Mouse (Mus musculus): ENCODE data around the gene Arid1b. TPM values are rescaled to one million over a fixed set of nuclear protein-coding genes. Genes with fewer than 3 reads are reported as not detected.
A peak's percentile ranks its signal among the peaks of the same experiment; 100 is the strongest.
"Not testable (repeated sequence)": the region's sequence is repeated elsewhere in the genome, so short reads cannot be mapped to it uniquely, and the experiment has no call there.

Arid1b gene
- polyA plus RNA-seq, 1 experiment from 2014 or later: 5.0 TPM

DNA sequence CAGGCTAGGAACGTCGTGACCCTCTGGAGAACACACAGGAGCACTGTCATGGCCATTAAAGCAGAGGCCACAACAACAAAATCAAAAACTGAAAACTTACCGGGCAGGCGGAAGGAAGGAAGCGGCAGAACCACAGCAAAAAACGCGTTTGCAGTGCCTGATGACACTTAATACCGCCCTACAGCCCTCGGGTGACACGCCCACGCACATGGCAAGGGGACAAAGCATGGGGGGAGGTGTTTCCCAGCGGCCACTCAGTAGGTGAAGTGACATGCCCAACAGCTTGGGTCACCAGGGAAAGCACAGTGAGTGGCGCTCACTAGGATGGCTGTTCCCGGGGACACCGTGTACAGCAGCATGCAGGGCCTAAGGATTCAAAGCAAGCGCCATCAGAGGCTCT lies 97.4 kb downstream of the Arid1b start:
- Histone ChIP-seq H3K9me3 (replicated peaks) (no peaks in the 10 kb centered on the region), H3K4me1 (replicated peaks) (peaks cover 28% of the 10 kb centered on the region), H3K27me3 (no peaks in the 10 kb centered on the region), H3K4me3 (no peak overlapping the region), H3K9ac (no peak overlapping the region), H3K36me3 (no peaks in the 10 kb centered on the region), H3K27ac (no peak overlapping the region), H3K4me2 (no peak overlapping the region)
- no peak for ATAC-seq (replicated peaks; ENCODE audit: insufficient number of reproducible peaks, insufficient read depth, low FRiP score, low read depth)
- 80% methylated on average over 16 of the region's 16 CpGs for WGBS

DNA sequence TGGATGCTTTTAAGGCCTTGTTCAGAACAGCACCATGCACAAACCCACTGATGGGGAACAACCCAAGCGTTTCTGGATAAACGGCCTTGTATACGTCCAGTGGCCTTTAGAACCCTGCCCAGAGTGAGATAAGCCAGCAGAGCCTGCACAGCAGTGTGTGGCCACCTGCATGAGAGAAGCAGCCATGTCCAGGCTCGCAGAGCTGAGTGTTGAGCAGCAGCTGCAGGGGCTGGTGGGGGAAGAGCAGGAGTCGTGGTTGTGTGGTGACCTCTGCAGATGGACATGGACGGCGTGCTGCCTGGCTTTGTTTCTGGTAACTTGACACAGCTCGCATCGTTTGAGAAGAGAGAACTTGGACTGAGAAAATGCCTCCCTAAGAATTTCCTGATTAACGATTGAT lies 97.8 kb downstream of the Arid1b start:
- peak; percentile 38; the same call in 1 of the 2 replicates for ATAC-seq (replicated peaks; ENCODE audit: insufficient number of reproducible peaks, insufficient read depth, low FRiP score, low read depth)

DNA sequence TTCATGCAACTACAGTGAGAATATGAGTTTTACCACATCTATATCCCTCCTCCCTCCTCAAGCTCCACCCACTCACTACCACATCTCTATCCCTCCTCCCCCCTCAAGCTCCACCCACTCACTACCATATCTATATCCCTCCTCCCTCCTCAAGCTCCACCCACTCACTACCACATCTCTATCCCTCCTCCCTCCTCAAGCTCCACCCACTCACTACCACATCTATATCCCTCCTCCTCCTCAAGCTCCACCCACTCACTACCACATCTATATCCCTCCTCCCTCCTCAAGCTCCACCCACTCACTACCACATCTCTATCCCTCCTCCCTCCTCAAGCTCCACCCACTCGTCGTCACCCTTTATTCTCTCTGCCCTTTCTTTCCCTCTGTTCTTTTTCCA lies 99.2 kb downstream of the Arid1b start:
- H3K9me3 ChIP-seq (replicated peaks); H3K9ac ChIP-seq; H3K36me3 ChIP-seq; H3K4me3 ChIP-seq; H3K4me2 ChIP-seq; ATAC-seq (replicated peaks; ENCODE audit: insufficient number of reproducible peaks, insufficient read depth, low FRiP score, low read depth); H3K27me3 ChIP-seq; H3K27ac ChIP-seq: not testable (repeated sequence)
- H3K4me1 ChIP-seq (replicated peaks): peaks cover 35% of the 10 kb centered on the region
- 72% methylated on average over 2 of the region's 2 CpGs for WGBS

More for the DNA sequence above, 97.8 kb downstream of the Arid1b start:
- no peak overlapping the region for H3K4me2 ChIP-seq
- no peak overlapping the region for H3K9ac ChIP-seq
- 65% methylated on average over 10 of the region's 10 CpGs for WGBS
- no peak overlapping the region for H3K4me3 ChIP-seq
- peaks cover 23% of the 10 kb centered on the region for H3K4me1 ChIP-seq (replicated peaks)
- no peaks in the 10 kb centered on the region for H3K27me3 ChIP-seq
- H3K27ac ChIP-seq: no peak overlapping the region
- no peaks in the 10 kb centered on the region for H3K9me3 ChIP-seq (replicated peaks)
- H3K36me3 ChIP-seq: no peaks in the 10 kb centered on the region

- Histone ChIP-seq H3K9me3 (replicated peaks) (no peaks in the 10 kb centered on the region), H3K27me3 (no peaks in the 10 kb centered on the region), H3K27ac (no peak overlapping the region), H3K9ac (no peak overlapping the region), H3K36me3 (no peaks in the 10 kb centered on the region), H3K4me3 (no peak overlapping the region), H3K4me2 (no peak overlapping the region), H3K4me1 (replicated peaks) (peaks cover 43% of the 10 kb centered on the region)
- 78% methylated on average over 5 of the region's 5 CpGs for WGBS
- ATAC-seq (replicated peaks; ENCODE audit: insufficient number of reproducible peaks, insufficient read depth, low FRiP score, low read depth): no peak
Measured at GRCm38 (mm10) chr17:5094636-5095035, 100.5 kb downstream of the Arid1b start.

- Histone ChIP-seq H3K4me3 (no peak overlapping the region), H3K9me3 (replicated peaks) (no peaks in the 10 kb centered on the region), H3K9ac (no peak overlapping the region), H3K27me3 (no peaks in the 10 kb centered on the region), H3K4me1 (replicated peaks) (peaks cover 42% of the 10 kb centered on the region), H3K4me2 (no peak overlapping the region), H3K27ac (no peak overlapping the region), H3K36me3 (no peaks in the 10 kb centered on the region)
- 79% methylated on average over 13 of the region's 13 CpGs for WGBS
- ATAC-seq (replicated peaks; ENCODE audit: insufficient number of reproducible peaks, insufficient read depth, low FRiP score, low read depth): no peak
Measured at GRCm38 (mm10) chr17:5095741-5096140, 101.6 kb downstream of the Arid1b start.

DNA sequence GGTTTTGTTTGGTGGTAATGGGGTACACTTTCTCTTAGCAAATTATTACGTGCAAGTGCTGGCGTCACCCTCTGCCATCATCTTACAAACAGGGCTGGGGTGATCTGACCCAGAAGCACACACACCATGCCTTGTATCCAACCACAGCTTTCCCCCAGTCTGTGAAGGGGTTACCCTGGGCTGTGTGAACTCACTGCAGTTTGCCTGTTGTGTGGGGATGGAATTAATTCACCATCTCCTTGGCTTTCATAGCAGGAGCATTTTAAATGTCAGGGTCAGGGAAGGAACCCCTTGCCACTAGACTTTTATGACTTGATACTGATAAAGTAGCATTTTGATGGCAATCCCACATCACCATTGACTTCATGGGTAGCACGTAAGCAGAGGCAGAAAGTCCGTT lies 102.9 kb downstream of the Arid1b start:
- WGBS: 91% methylated on average over 4 of the region's 4 CpGs
- Histone ChIP-seq H3K4me1 (replicated peaks) (peaks cover 41% of the 10 kb centered on the region), H3K27me3 (no peaks in the 10 kb centered on the region), H3K4me3 (no peak overlapping the region), H3K27ac (no peak overlapping the region), H3K9me3 (replicated peaks) (no peaks in the 10 kb centered on the region), H3K9ac (no peak overlapping the region), H3K4me2 (no peak overlapping the region), H3K36me3 (no peaks in the 10 kb centered on the region)
- no peak for ATAC-seq (replicated peaks; ENCODE audit: insufficient number of reproducible peaks, insufficient read depth, low FRiP score, low read depth)

DNA sequence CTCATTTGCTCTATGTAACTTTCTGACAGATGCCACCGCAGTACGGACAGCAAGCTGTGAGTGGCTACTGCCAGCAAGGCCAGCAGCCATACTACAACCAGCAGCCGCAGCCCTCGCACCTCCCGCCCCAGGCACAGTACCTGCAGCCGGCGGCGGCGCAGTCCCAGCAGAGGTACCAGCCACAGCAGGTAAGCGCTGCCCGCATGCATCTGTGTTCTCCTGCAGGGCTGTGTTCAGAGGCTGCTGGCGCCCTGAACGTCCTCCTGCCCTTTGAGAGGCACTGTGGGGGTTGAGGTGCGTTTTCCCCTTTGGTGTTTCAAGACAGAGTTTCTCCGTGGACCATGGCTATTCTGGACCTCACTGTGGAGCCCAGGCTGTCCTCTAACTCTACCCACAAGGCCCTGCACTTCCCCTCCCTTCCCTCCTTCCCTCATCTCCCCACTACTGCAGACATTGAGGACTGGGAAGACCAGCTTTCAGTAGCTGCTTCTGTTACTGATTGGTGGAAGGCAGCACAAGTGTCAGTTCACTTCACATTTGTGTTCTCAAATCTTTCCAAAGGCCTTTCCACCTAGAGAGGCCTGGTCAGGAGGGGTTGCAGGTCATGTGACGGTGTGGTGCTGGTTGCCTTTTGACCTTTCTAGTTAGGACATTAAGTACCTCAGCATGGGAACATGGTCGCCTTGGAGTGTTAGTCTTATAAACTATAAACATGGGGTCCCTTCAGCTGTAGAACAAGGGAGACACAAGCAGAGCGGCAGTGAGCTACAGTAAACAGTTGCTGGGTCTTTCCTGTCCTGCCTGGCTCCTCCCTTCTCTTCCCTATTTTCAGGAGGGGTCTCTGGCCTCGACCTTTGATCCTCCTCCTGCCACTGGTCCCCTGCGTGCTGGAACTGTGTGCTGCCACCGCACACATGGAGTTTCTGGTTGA lies 103.7 kb downstream of the Arid1b start:
- H3K4me3 ChIP-seq: no peak overlapping the region
- no peak for ATAC-seq (replicated peaks; ENCODE audit: insufficient number of reproducible peaks, insufficient read depth, low FRiP score, low read depth)
- 74% methylated on average over 21 of the region's 21 CpGs for WGBS
- peaks cover 42% of the 10 kb centered on the region for H3K4me1 ChIP-seq (replicated peaks)
- no peaks in the 10 kb centered on the region for H3K9me3 ChIP-seq (replicated peaks)
- no peaks in the 10 kb centered on the region for H3K27me3 ChIP-seq
- H3K4me2 ChIP-seq: no peak overlapping the region
- H3K9ac ChIP-seq: no peak overlapping the region
- H3K27ac ChIP-seq: no peak overlapping the region
- no peaks in the 10 kb centered on the region for H3K36me3 ChIP-seq

GRCm38 (mm10) chr17:5098727-5099126 lies 104.6 kb downstream of the Arid1b start:
- Histone ChIP-seq H3K36me3 (no peaks in the 10 kb centered on the region), H3K4me2 (peak overlapping the region; percentile 24; the same call in 1 of the 2 replicates), H3K4me3 (no peak overlapping the region), H3K4me1 (replicated peaks) (peaks cover 42% of the 10 kb centered on the region), H3K9ac (no peak overlapping the region), H3K9me3 (replicated peaks) (no peaks in the 10 kb centered on the region), H3K27me3 (no peaks in the 10 kb centered on the region), H3K27ac (peak overlapping the region; percentile 15; the same call in 1 of the 2 replicates)
- 35% methylated on average over 7 of the region's 7 CpGs for WGBS
- peak; percentile 44; the same call in 1 of the 2 replicates for ATAC-seq (replicated peaks; ENCODE audit: insufficient number of reproducible peaks, insufficient read depth, low FRiP score, low read depth)

DNA sequence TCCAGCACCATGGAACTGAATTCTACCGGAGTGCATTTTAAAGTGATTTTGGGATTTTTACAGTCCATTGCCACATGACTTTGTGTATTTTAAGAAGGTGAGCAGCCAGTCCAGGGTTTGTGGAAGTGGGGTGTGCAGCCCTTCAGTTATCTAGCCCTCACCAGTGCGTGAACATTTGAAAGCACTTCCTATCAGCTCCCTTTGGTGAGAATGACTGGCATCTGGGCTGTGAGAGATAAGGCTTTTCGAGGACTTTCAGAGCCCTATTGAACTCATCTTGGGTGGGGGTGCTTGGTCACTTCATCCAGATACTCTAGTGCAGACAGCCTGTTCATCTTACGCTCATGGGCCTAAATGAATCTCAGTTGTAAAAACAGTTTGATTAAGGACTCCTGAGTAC lies 105.1 kb downstream of the Arid1b start:
- H3K9me3 ChIP-seq (replicated peaks): no peaks in the 10 kb centered on the region
- no peaks in the 10 kb centered on the region for H3K36me3 ChIP-seq
- 20% methylated on average over 4 of the region's 4 CpGs for WGBS
- peak; percentile 65 for ATAC-seq (replicated peaks; ENCODE audit: insufficient number of reproducible peaks, insufficient read depth, low FRiP score, low read depth)
- H3K4me1 ChIP-seq (replicated peaks): peaks cover 42% of the 10 kb centered on the region
- peak overlapping the region; percentile 15; the same call in 1 of the 2 replicates for H3K27ac ChIP-seq
- peak overlapping the region; percentile 24; the same call in 1 of the 2 replicates for H3K4me2 ChIP-seq
- no peak overlapping the region for H3K9ac ChIP-seq
- no peaks in the 10 kb centered on the region for H3K27me3 ChIP-seq
- H3K4me3 ChIP-seq: no peak overlapping the region

- Histone ChIP-seq H3K4me1 (replicated peaks) (peaks cover 45% of the 10 kb centered on the region), H3K4me2 (no peak overlapping the region), H3K4me3 (no peak overlapping the region), H3K9me3 (replicated peaks) (no peaks in the 10 kb centered on the region), H3K36me3 (no peaks in the 10 kb centered on the region), H3K9ac (no peak overlapping the region), H3K27ac (no peak overlapping the region), H3K27me3 (no peaks in the 10 kb centered on the region)
- WGBS: 88% methylated on average over 8 of the region's 8 CpGs
- no peak for ATAC-seq (replicated peaks; ENCODE audit: insufficient number of reproducible peaks, insufficient read depth, low FRiP score, low read depth)
Measured at GRCm38 (mm10) chr17:5101157-5101556, 107.0 kb downstream of the Arid1b start.

DNA sequence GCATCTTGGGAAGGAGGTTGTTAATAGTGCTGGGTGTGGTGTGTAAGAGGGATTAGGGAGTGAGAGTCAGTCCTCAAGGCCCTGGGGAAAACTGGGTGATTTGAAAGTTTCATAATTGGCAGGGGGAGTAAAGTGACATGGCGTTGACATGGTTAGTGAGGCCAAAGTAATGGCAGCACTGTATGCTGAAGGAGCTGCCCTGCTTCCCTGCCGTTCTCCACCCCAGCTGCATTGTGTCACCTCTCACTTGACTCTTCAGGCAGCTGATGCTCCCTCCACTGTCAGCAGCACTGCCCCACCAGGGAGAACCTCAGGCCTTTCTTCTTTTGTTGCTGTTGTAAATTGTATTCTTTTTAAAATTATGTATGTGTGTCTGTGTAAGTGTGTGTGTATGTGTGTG lies 107.8 kb downstream of the Arid1b start:
- Histone ChIP-seq H3K36me3 (no peaks in the 10 kb centered on the region), H3K27me3 (no peaks in the 10 kb centered on the region), H3K4me2 (no peak overlapping the region), H3K4me3 (no peak overlapping the region), H3K9me3 (replicated peaks) (no peaks in the 10 kb centered on the region), H3K9ac (no peak overlapping the region), H3K27ac (no peak overlapping the region), H3K4me1 (replicated peaks) (peaks cover 52% of the 10 kb centered on the region)
- 37% methylated on average over 2 of the region's 2 CpGs for WGBS
- no peak for ATAC-seq (replicated peaks; ENCODE audit: insufficient number of reproducible peaks, insufficient read depth, low FRiP score, low read depth)

GRCm38 (mm10) chr17:5105746-5106145 lies 111.6 kb downstream of the Arid1b start:
- Histone ChIP-seq H3K27ac (no peak overlapping the region), H3K27me3 (no peaks in the 10 kb centered on the region), H3K4me2 (no peak overlapping the region), H3K4me3 (no peak overlapping the region), H3K9me3 (replicated peaks) (no peaks in the 10 kb centered on the region), H3K9ac (no peak overlapping the region), H3K36me3 (no peaks in the 10 kb centered on the region), H3K4me1 (replicated peaks) (peaks cover 53% of the 10 kb centered on the region)
- WGBS: 75% methylated on average over 6 of the region's 6 CpGs
- no peak for ATAC-seq (replicated peaks; ENCODE audit: insufficient number of reproducible peaks, insufficient read depth, low FRiP score, low read depth)

Data from heart, embryonic 15.5 days (tissue).